Mouse (Mus musculus) sigmoid colon, adult 10 weeks (tissue): ENCODE results near the gene Ddx31. TPM values are rescaled to one million over a fixed set of nuclear protein-coding genes. Genes with fewer than 3 reads are reported as not detected.

Source experiments
- polyA plus RNA-seq: library from polyadenylated mRNA; stranded (reverse); fragments of 350-450 nt; fragmentation: Illumina TruSeq; extraction: RNeasy Lipid Tissue Mini Kit (QIAGEN cat#74804); gene quantifications from one replicate; pipeline ENCODE4 v1.2.3, GENCODE M21; 2014; ENCODE audit warnings: low read depth, low replicate concordance

Ddx31 gene
- polyA plus RNA-seq: 5.0 TPM

GRCm38 (mm10) chr2:28840222-28840951 is at the start of gene Ddx31, which contains the start of gene Gtf3c4:
Gene Ddx31, plus strand, starts transcription at chr2:28840406.
Gene Gtf3c4, minus strand, starts transcription at chr2:28840360.

GRCm38 (mm10) chr2:28916513-28916865 is 76.3 kb downstream of the Ddx31 start, which contains the start of gene Barhl1:
Gene Barhl1, minus strand, starts transcription at chr2:28916668.

Other genes starting within 250 kb of the Ddx31 start
- not detected for gene Gfi1b, start 218.4 kb upstream of the Ddx31 start, polyA plus RNA-seq
- gene Tsc1, start 199.2 kb upstream of the Ddx31 start, polyA plus RNA-seq: 10.9 TPM
- not detected for gene Spaca9, start 140.7 kb upstream of the Ddx31 start, polyA plus RNA-seq
- not detected for gene Ak8, start 140.2 kb upstream of the Ddx31 start, polyA plus RNA-seq
- gene Gtf3c4, start within 50 bp of the Ddx31 start, polyA plus RNA-seq: 14.7 TPM
- gene Barhl1, start 76.3 kb downstream of the Ddx31 start, polyA plus RNA-seq: not detected
- gene Cfap77, start 214.7 kb downstream of the Ddx31 start, polyA plus RNA-seq: 0.41 TPM
- gene Ttf1, start 219.9 kb downstream of the Ddx31 start, polyA plus RNA-seq: 24.5 TPM